Mouse (Mus musculus): ENCODE results near the gene Bcl6.

Gene Bcl6

DNA sequence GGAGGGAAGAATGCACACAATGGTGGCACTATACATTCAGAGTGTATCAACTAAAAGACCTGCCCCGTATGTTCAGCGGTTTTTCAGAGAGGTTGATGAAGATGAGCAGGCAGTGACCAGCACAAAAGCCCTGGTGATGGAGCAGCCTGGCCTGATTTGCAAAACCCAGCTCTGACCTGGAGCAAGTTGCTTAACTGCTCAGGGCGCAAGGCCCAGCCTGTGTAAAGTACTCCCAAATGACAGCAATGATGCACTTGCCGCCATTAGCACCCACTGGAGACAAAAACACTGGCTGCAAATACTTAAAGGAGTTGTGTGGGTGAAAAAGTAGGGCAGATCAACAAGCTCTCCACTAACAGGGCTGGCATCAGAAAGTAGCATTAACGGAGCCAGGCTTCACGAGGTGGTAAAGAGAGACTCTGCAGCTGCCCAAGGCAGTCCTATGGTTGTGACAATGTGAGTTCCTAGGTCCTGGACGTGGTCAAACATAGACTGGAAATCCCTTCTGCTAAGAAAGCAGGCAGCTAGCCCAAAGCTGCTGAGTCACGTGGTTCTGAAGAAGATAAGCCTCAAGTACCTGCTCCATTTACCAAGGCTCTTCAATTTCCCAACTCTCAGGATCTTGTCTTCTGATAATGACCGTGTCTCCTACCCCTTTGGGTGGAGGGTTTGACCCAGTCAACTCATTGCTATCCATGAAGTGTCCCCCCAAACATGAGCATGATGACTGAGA lies 14.9 kb downstream of the Bcl6 start:
- DNase-seq (ENCODE audit: low spot score in 2 of 2) = no peak

- DNase-seq (ENCODE audit: low spot score in 2 of 2) = no peak
These were observed 15.8 kb downstream of the Bcl6 start for GRCm38 (mm10) chr16:23972901-23973300.

- no peak for DNase-seq (ENCODE audit: low spot score in 2 of 2)
These were observed 16.4 kb downstream of the Bcl6 start for GRCm38 (mm10) chr16:23972126-23972740.

- no peak for DNase-seq (ENCODE audit: low spot score in 2 of 2)
These were observed 18.7 kb downstream of the Bcl6 start for GRCm38 (mm10) chr16:23969919-23970318.

DNA sequence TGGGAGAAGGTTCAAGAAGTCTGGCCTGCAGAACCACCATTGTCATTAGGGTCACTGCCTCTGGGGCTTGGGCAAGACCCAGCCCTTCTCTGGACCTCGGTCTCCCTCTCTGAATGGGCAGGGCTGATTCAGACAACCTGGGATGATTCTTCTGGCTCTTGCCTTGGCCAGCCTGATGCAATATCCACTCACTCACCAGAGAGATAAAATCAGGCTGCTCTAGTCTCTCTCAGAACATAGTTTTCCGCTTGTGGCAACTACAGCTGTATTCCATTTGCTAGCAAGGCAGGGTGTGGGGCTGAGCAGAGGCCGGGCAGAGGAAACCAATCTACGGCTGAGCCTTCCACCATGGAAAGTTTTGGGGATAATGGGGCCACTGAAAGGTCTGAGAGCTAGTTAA lies 19.8 kb downstream of the Bcl6 start:
- DNase-seq (ENCODE audit: low spot score in 2 of 2) = no peak

- DNase-seq (ENCODE audit: low spot score in 2 of 2) = no peak
These were observed 21.4 kb downstream of the Bcl6 start for GRCm38 (mm10) chr16:23967301-23967700.

- no peak for DNase-seq (ENCODE audit: low spot score in 2 of 2)
These were observed 22.6 kb downstream of the Bcl6 start for GRCm38 (mm10) chr16:23966066-23966465.

GRCm38 (mm10) chr16:23964706-23965367 lies 23.8 kb downstream of the Bcl6 start:
- DNase-seq (ENCODE audit: low spot score in 2 of 2) = no peak

- no peak for DNase-seq (ENCODE audit: low spot score in 2 of 2)
These were observed 24.6 kb downstream of the Bcl6 start for GRCm38 (mm10) chr16:23963896-23964668.

GRCm38 (mm10) chr16:23962401-23962800 lies 26.3 kb downstream of the Bcl6 start:
- no peak for DNase-seq (ENCODE audit: low spot score in 2 of 2)

GRCm38 (mm10) chr16:23958938-23959337 lies 29.7 kb downstream of the Bcl6 start:
- DNase-seq (ENCODE audit: low spot score in 2 of 2) = no peak

GRCm38 (mm10) chr16:23953959-23954260 lies 34.7 kb downstream of the Bcl6 start:
- DNase-seq (ENCODE audit: low spot score in 2 of 2) = no peak

DNA sequence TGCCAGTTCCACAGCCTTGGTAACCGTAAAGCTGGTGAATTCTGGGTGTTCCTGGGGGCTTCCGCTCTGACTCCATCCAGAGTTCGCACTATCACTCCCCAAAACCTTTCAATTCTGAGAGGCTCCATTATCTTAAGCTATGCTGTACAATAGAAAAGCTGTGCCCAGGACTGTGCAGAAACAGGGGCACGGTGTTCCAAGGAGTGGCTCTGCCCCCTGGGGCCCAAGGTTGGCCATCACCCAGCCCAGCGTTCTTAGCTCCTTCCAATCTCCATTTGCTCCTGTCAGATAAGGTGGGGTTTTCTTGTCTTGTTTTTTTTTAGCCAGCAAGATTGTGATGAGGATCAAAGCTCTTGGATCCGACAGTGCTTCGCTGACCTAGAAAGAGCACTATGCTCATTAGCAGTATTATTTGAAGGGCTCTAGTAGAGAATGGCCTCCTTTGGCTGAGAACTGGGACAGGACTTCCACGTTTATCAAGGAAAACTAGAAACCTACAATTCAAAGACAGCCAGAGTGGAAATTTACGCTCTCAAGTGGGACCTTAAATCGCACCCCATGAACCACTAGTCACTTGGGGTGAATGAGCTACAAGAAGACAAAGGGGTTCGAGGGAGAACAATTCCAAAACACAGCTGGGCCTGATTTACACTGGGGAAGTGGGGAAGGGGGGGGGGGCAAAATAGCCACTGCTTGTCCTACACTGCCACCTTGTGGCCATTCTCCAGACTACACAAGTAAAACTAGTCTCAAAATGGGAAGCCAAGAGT lies 35.3 kb downstream of the Bcl6 start:
- peak; percentile 49 to 62 for DNase-seq (ENCODE audit: low spot score in 2 of 2)

DNA sequence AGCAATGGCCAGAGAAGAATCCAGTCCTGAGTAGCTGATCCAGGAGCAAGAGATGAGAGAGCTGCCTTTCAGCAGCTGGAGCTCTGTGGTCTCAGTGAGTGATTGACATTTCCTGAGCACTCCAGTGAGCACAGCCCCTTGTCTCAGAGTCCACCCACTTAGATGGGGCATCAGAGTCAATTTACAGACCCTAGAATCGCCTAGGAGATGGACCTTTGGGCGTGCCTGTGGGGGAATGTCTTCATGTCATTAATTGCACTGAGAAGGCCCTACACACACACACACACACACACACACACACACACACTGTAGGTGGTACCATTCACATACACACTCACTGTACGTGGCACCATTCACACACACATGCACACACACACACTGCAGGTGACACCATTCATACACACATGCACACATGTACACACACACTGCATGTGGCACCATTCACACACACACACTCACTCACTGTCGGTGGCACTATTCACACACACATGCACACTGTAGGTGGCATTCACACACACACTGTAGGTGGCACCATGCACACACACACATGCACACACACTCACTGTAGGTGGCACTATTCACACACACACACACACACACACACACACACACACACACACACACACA lies 36.4 kb downstream of the Bcl6 start:
- no peak for DNase-seq (ENCODE audit: low spot score in 2 of 2)

DNA sequence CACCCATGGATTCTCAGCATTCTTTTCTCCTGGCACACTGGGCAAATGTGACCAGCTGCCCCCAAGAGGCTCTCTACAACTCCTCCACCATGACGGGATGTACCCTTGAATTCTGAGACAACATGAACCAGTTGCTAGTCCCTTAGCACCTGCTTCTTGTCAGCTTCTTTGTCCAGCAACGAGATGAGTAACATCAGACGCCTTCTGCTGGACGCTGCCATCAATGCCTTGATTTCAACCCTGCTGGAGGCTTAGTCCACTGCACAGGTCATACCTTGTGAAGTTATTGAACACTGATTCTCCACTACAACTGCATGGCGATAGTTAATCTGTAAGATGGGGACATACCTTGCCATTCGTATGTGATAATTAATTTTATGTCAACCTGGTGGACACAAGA lies 41.0 kb downstream of the Bcl6 start:
- no peak for DNase-seq (ENCODE audit: low spot score in 2 of 2)

GRCm38 (mm10) chr16:23944801-23945200 lies 43.9 kb downstream of the Bcl6 start:
- no peak for DNase-seq (ENCODE audit: low spot score in 2 of 2)

DNA sequence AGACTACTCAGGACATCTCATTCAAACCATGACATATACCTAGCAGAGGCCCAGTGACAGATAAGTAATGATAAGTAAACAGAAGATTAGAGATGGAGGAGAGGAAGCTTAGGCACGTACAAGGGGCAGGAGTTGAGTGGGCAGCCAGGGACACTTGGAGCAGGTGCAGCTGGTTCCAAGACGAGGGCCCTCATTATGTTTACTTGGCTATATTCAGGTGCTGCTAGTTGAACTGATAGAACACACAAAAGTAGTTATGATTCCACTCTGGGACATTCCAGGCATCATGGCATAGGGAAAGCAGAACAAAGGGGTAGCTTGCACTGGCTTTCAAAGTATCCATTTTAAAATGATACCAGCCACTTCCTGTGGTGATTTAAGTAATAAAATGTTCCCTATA lies 54.3 kb downstream of the Bcl6 start:
- no peak for DNase-seq (ENCODE audit: low spot score in 2 of 2)

GRCm38 (mm10) chr16:23932294-23932693 lies 56.4 kb downstream of the Bcl6 start, which contains the start of gene Rtp2:
Gene Rtp2, minus strand, starts transcription at chr16:23932394.
- DNase-seq (ENCODE audit: low spot score in 2 of 2) = no peak

- DNase-seq (ENCODE audit: low spot score in 2 of 2) = no peak
These were observed 57.4 kb downstream of the Bcl6 start for GRCm38 (mm10) chr16:23931275-23931674.

- no peak for DNase-seq (ENCODE audit: low spot score in 2 of 2)
These were observed 58.1 kb downstream of the Bcl6 start for GRCm38 (mm10) chr16:23930426-23931073.
